Mouse (Mus musculus) kidney, adult 2 months (tissue): ENCODE measurements around the gene Fthl17f.

Experiments used
- CTCF ChIP-seq: fragments of 200-500 bp; conservative IDR thresholded peaks from 2 replicates; pipeline ENCODE4 v1.5.1; 2011; ENCODE audit warnings: low read depth, mild to moderate bottlenecking, control low read depth, low read length, moderate library complexity, mixed read lengths; ENCODE audit not compliant: insufficient read depth, insufficient read length
- POLR2A ChIP-seq: fragments of 200-500 bp; IDR thresholded peaks from one replicate; pipeline ENCODE4 v1.6.1; 2011; ENCODE audit warnings: low read depth, low read length, control low read depth

- TF ChIP-seq CTCF (no peak), POLR2A (no peak)
Observed at GRCm38 (mm10) chrX:9019481-9019880, 43.3 kb upstream of the Fthl17f start.
